Mouse (Mus musculus): Measurements from ENCODE around the gene Ak2.

GRCm38 (mm10) chr4:128961301-128962028 is 30.3 kb upstream of the Ak2 start:
- TF ChIP-seq GATA1 (IDR thresholded peaks at IDR 0.05; ENCODE audit: borderline replicate concordance, low read length) (no peak), FLI1 (IDR thresholded peaks at IDR 0.05; ENCODE audit: low read length) (no peak)
